Mouse (Mus musculus): Measurements from ENCODE around the gene Nes. TPM values are rescaled to one million over a fixed set of nuclear protein-coding genes. Genes with fewer than 3 reads are reported as not detected.

The Nes gene
- polyA plus RNA-seq, 1 experiment from 2014 or later = 77.6 TPM

Other genes with a start within 250 kb of the Nes start
- 0.36 and 0.62 TPM in 2 replicates for gene Lrrc71, start 222.5 kb upstream of the Nes start, polyA plus RNA-seq (2015; fragmentation: Nextera tagmentation; extraction: Ambion mirVana)
- 2.4 and 2.5 TPM in 2 replicates for gene Ntrk1, start 175.9 kb upstream of the Nes start, polyA plus RNA-seq (2015; fragmentation: Nextera tagmentation; extraction: Ambion mirVana)
- 0.82 and 0.87 TPM in 2 replicates for gene Insrr, start 174.1 kb upstream of the Nes start, polyA plus RNA-seq (2015; fragmentation: Nextera tagmentation; extraction: Ambion mirVana)
- 4.8 and 7.1 TPM in 2 replicates for gene Pear1, start 146.8 kb upstream of the Nes start, polyA plus RNA-seq (2015; fragmentation: Nextera tagmentation; extraction: Ambion mirVana)
- gene Sh2d2a, start 124.3 kb upstream of the Nes start, polyA plus RNA-seq (2015; fragmentation: Nextera tagmentation; extraction: Ambion mirVana) = not detected in 2 replicates
- gene Prcc, start 85.5 kb upstream of the Nes start, polyA plus RNA-seq (2015; fragmentation: Nextera tagmentation; extraction: Ambion mirVana) = 13.8 and 15.6 TPM in 2 replicates
- 125 and 176 TPM in 2 replicates for gene Hdgf, start 64.8 kb upstream of the Nes start, polyA plus RNA-seq (2015; fragmentation: Nextera tagmentation; extraction: Ambion mirVana)
- gene Mrpl24, start 51.6 kb upstream of the Nes start, polyA plus RNA-seq (2015; fragmentation: Nextera tagmentation; extraction: Ambion mirVana) = 69.1 and 72.1 TPM in 2 replicates
- 49.2 and 51.0 TPM in 2 replicates for gene Isg20l2, start 40.8 kb upstream of the Nes start, polyA plus RNA-seq (2015; fragmentation: Nextera tagmentation; extraction: Ambion mirVana)
- 19.8 and 24.9 TPM in 2 replicates for gene Rrnad1, start 40.4 kb upstream of the Nes start, polyA plus RNA-seq (2015; fragmentation: Nextera tagmentation; extraction: Ambion mirVana)
- gene Crabp2, start 22.4 kb upstream of the Nes start, polyA plus RNA-seq (2015; fragmentation: Nextera tagmentation; extraction: Ambion mirVana) = 129 and 135 TPM in 2 replicates
- 10.1 and 14.0 TPM in 2 replicates for gene Bcan, start 29.2 kb downstream of the Nes start, polyA plus RNA-seq (2015; fragmentation: Nextera tagmentation; extraction: Ambion mirVana)
- gene Hapln2, start 56.5 kb downstream of the Nes start, polyA plus RNA-seq (2015; fragmentation: Nextera tagmentation; extraction: Ambion mirVana) = 0.14 and 0.55 TPM in 2 replicates
- 28.1 and 28.3 TPM in 2 replicates for gene Gpatch4, start 72.0 kb downstream of the Nes start, polyA plus RNA-seq (2015; fragmentation: Nextera tagmentation; extraction: Ambion mirVana)
- 154 and 157 TPM in 2 replicates for gene Naxe, start 87.4 kb downstream of the Nes start, polyA plus RNA-seq (2015; fragmentation: Nextera tagmentation; extraction: Ambion mirVana)
- not detected in 2 replicates for gene Ttc24, start 107.2 kb downstream of the Nes start, polyA plus RNA-seq (2015; fragmentation: Nextera tagmentation; extraction: Ambion mirVana)
- gene Iqgap3, start 110.9 kb downstream of the Nes start, polyA plus RNA-seq (2015; fragmentation: Nextera tagmentation; extraction: Ambion mirVana) = 6.2 and 6.6 TPM in 2 replicates
- 15.1 and 16.9 TPM in 2 replicates for gene Mef2d, start 171.3 kb downstream of the Nes start, polyA plus RNA-seq (2015; fragmentation: Nextera tagmentation; extraction: Ambion mirVana)